Mouse (Mus musculus): ENCODE results near the gene Mylk3. TPM values are rescaled to one million over a fixed set of nuclear protein-coding genes. Genes with fewer than 3 reads are reported as not detected.

Mylk3 gene
- 0.27 and 0.37 TPM in 2 replicates for polyA plus RNA-seq (2014; fragmentation: Nextera tagmentation; extraction: Ambion mirVana)

- no peak within 1 kb of the TSS for H3K9ac ChIP-seq (replicated peaks; ENCODE audit: low read depth, low read length)
- no peak within 1 kb of the TSS for H3K4me3 ChIP-seq (ENCODE audit: low read depth, low read length)
- H3K4me2 ChIP-seq (ENCODE audit: low read depth, low read length): no peak within 1 kb of the TSS
- no peaks in the 10 kb centered on the region for H3K9me3 ChIP-seq (ENCODE audit: control insufficient read depth, low read length)
- H3K36me3 ChIP-seq (ENCODE audit: control insufficient read depth, insufficient read depth, low read length): no peaks in the 10 kb centered on the region
- H3K4me1 ChIP-seq (ENCODE audit: control insufficient read depth, insufficient read depth, low read length): no peaks in the 10 kb centered on the region
- H3K27me3 ChIP-seq (ENCODE audit: control insufficient read depth, insufficient read depth, low read length): no peaks in the 10 kb centered on the region
- H3K27ac ChIP-seq (ENCODE audit: low read depth, low read length): no peak within 1 kb of the TSS
- no peak for ATAC-seq (ENCODE audit: low read depth)
- WGBS: 61% methylated on average over 6 of the region's 6 CpGs
Measured at GRCm38 (mm10) chr8:85386205-85386604, at the start of gene Mylk3. Gene Mylk3 (minus strand): TSS chr8:85386345.

GRCm38 (mm10) chr8:85435736-85436135 lies 49.6 kb upstream of the Mylk3 start:
- 58% methylated on average over 5 of the region's 5 CpGs for WGBS
- Histone ChIP-seq H3K4me3 (ENCODE audit: low read depth, low read length) (no peak overlapping the region), H3K36me3 (ENCODE audit: control insufficient read depth, insufficient read depth, low read length) (no peaks in the 10 kb centered on the region), H3K27ac (ENCODE audit: low read depth, low read length) (no peak overlapping the region), H3K4me2 (ENCODE audit: low read depth, low read length) (no peak overlapping the region), H3K27me3 (ENCODE audit: control insufficient read depth, insufficient read depth, low read length) (no peaks in the 10 kb centered on the region), H3K9ac (replicated peaks; ENCODE audit: low read depth, low read length) (no peak overlapping the region), H3K9me3 (ENCODE audit: control insufficient read depth, low read length) (no peaks in the 10 kb centered on the region), H3K4me1 (ENCODE audit: control insufficient read depth, insufficient read depth, low read length) (peaks cover 10% of the 10 kb centered on the region)
- ATAC-seq (ENCODE audit: low read depth): no peak

- WGBS: 75% methylated on average over 12 of the region's 12 CpGs
- ATAC-seq (ENCODE audit: low read depth): no peak
- no peaks in the 10 kb centered on the region for H3K9me3 ChIP-seq (ENCODE audit: control insufficient read depth, low read length)
Measured at GRCm38 (mm10) chr8:85434817-85435216, 48.7 kb upstream of the Mylk3 start.

GRCm38 (mm10) chr8:85433017-85433393 lies 46.9 kb upstream of the Mylk3 start:
- Histone ChIP-seq H3K27ac (ENCODE audit: low read depth, low read length) (peak overlapping the region; percentile 8), H3K36me3 (ENCODE audit: control insufficient read depth, insufficient read depth, low read length) (no peaks in the 10 kb centered on the region), H3K9ac (replicated peaks; ENCODE audit: low read depth, low read length) (no peak overlapping the region; the same call in 1 of the 2 replicates), H3K4me3 (ENCODE audit: low read depth, low read length) (peak overlapping the region; percentile 83), H3K27me3 (ENCODE audit: control insufficient read depth, insufficient read depth, low read length) (no peaks in the 10 kb centered on the region), H3K4me1 (ENCODE audit: control insufficient read depth, insufficient read depth, low read length) (peaks cover 13% of the 10 kb centered on the region), H3K9me3 (ENCODE audit: control insufficient read depth, low read length) (no peaks in the 10 kb centered on the region), H3K4me2 (ENCODE audit: low read depth, low read length) (peak overlapping the region; percentile 17)
- WGBS: 3% methylated on average over 6 of the region's 6 CpGs
- ATAC-seq (ENCODE audit: low read depth): peak; percentile 60

More at GRCm38 (mm10) chr8:85434817-85435216, 48.7 kb upstream of the Mylk3 start:
- H3K4me1 ChIP-seq (ENCODE audit: control insufficient read depth, insufficient read depth, low read length): peaks cover 13% of the 10 kb centered on the region
- no peaks in the 10 kb centered on the region for H3K36me3 ChIP-seq (ENCODE audit: control insufficient read depth, insufficient read depth, low read length)
- H3K27me3 ChIP-seq (ENCODE audit: control insufficient read depth, insufficient read depth, low read length): no peaks in the 10 kb centered on the region
- no peak overlapping the region for H3K27ac ChIP-seq (ENCODE audit: low read depth, low read length)
- H3K4me2 ChIP-seq (ENCODE audit: low read depth, low read length): no peak overlapping the region
- H3K4me3 ChIP-seq (ENCODE audit: low read depth, low read length): no peak overlapping the region
- H3K9ac ChIP-seq (replicated peaks; ENCODE audit: low read depth, low read length): no peak overlapping the region

- WGBS: under 1% methylated on average over 67 of the region's 85 CpGs
- H3K4me1 ChIP-seq (ENCODE audit: control insufficient read depth, insufficient read depth, low read length): peaks cover 17% of the 10 kb centered on the region
- peak within 1 kb of the TSS; percentile 89 for H3K27ac ChIP-seq (ENCODE audit: low read depth, low read length)
- H3K9me3 ChIP-seq (ENCODE audit: control insufficient read depth, low read length): no peaks in the 10 kb centered on the region
- peak within 1 kb of the TSS; percentile 83 for H3K4me3 ChIP-seq (ENCODE audit: low read depth, low read length)
- ATAC-seq (ENCODE audit: low read depth): peak; percentile 99
- H3K27me3 ChIP-seq (ENCODE audit: control insufficient read depth, insufficient read depth, low read length): no peaks in the 10 kb centered on the region
- peak within 1 kb of the TSS; percentile 76 for H3K9ac ChIP-seq (replicated peaks; ENCODE audit: low read depth, low read length)
- H3K36me3 ChIP-seq (ENCODE audit: control insufficient read depth, insufficient read depth, low read length): no peaks in the 10 kb centered on the region
- H3K4me2 ChIP-seq (ENCODE audit: low read depth, low read length): peak within 1 kb of the TSS; percentile 50
Measured at GRCm38 (mm10) chr8:85432168-85433016, 46.2 kb upstream of the Mylk3 start, which contains the start of gene 4921524J17Rik. Gene 4921524J17Rik (minus strand): TSS chr8:85432833.

- Histone ChIP-seq H3K9ac (replicated peaks; ENCODE audit: low read depth, low read length) (0 out of 2 replicates have a peak overlapping the region, but pooled peaks have one; percentile 22), H3K36me3 (ENCODE audit: control insufficient read depth, insufficient read depth, low read length) (no peaks in the 10 kb centered on the region), H3K4me2 (ENCODE audit: low read depth, low read length) (peak overlapping the region; percentile 50), H3K9me3 (ENCODE audit: control insufficient read depth, low read length) (no peaks in the 10 kb centered on the region), H3K4me1 (ENCODE audit: control insufficient read depth, insufficient read depth, low read length) (peaks cover 21% of the 10 kb centered on the region), H3K4me3 (ENCODE audit: low read depth, low read length) (peak overlapping the region; percentile 83), H3K27me3 (ENCODE audit: control insufficient read depth, insufficient read depth, low read length) (no peaks in the 10 kb centered on the region), H3K27ac (ENCODE audit: low read depth, low read length) (peak overlapping the region; percentile 89)
- no peak for ATAC-seq (ENCODE audit: low read depth)
- WGBS: 19% methylated on average over 10 of the region's 10 CpGs
Measured at GRCm38 (mm10) chr8:85431281-85432167, 45.4 kb upstream of the Mylk3 start.

GRCm38 (mm10) chr8:85430801-85431200 lies 44.7 kb upstream of the Mylk3 start:
- Histone ChIP-seq H3K36me3 (ENCODE audit: control insufficient read depth, insufficient read depth, low read length) (no peaks in the 10 kb centered on the region), H3K9me3 (ENCODE audit: control insufficient read depth, low read length) (no peaks in the 10 kb centered on the region), H3K9ac (replicated peaks; ENCODE audit: low read depth, low read length) (no peak overlapping the region), H3K4me3 (ENCODE audit: low read depth, low read length) (peak overlapping the region; percentile 1; the same call in 1 of the 2 replicates), H3K27me3 (ENCODE audit: control insufficient read depth, insufficient read depth, low read length) (no peaks in the 10 kb centered on the region), H3K4me1 (ENCODE audit: control insufficient read depth, insufficient read depth, low read length) (peaks cover 21% of the 10 kb centered on the region), H3K27ac (ENCODE audit: low read depth, low read length) (no peak overlapping the region), H3K4me2 (ENCODE audit: low read depth, low read length) (peak overlapping the region; percentile 50)
- WGBS: 28% methylated on average over 3 of the region's 3 CpGs
- no peak for ATAC-seq (ENCODE audit: low read depth)

GRCm38 (mm10) chr8:85429219-85429618 lies 43.1 kb upstream of the Mylk3 start:
- Histone ChIP-seq H3K36me3 (ENCODE audit: control insufficient read depth, insufficient read depth, low read length) (no peaks in the 10 kb centered on the region), H3K4me3 (ENCODE audit: low read depth, low read length) (no peak overlapping the region), H3K27ac (ENCODE audit: low read depth, low read length) (no peak overlapping the region), H3K4me2 (ENCODE audit: low read depth, low read length) (peak overlapping the region; percentile 14; the same call in 1 of the 2 replicates), H3K9ac (replicated peaks; ENCODE audit: low read depth, low read length) (no peak overlapping the region), H3K4me1 (ENCODE audit: control insufficient read depth, insufficient read depth, low read length) (peaks cover 21% of the 10 kb centered on the region), H3K9me3 (ENCODE audit: control insufficient read depth, low read length) (no peaks in the 10 kb centered on the region), H3K27me3 (ENCODE audit: control insufficient read depth, insufficient read depth, low read length) (no peaks in the 10 kb centered on the region)
- 17% methylated on average over 4 of the region's 4 CpGs for WGBS
- ATAC-seq (ENCODE audit: low read depth): no peak
